Mouse (Mus musculus): ENCODE data around the gene Gm20388.

DNA sequence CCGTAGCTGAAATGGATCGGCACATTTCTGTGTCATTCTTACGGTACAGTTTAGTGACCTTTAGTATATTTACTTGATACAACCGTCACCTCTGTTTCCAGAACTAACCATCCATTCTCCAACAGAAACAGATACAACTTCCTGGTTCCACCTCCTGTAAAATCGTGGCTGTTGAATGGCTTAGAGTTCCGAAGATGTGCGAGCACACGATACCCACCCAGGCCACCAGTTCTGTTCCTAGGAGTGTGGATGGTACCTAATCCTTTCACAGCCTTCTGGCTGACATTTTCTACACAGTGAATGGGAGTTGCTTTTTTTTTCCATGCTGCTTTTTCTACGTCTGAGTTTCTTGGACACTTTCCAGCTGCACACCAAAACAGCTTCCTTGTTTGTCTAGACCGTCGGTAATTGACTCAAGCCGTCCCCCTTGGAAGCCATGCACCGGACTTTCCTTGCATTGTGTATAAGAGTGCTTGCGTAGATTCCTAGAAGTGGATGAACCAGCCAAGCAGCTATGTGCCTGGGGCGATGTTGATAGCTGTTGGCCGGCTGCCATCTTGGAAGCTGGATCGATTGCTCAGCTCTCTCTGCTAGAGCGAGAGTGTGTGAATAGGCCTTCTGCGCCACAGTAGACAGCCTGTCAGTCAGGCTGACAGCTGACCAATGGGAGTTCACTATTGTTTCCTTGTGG is 2533.6 kb downstream of the Gm20388 start:
- TF ChIP-seq POLR2A (IDR thresholded peaks at IDR 0.05; ENCODE audit: borderline replicate concordance, insufficient read depth, low read length) (0 out of 2 replicates have a peak, but pooled peaks have one; percentile 21), CTCF (IDR thresholded peaks at IDR 0.05; ENCODE audit: borderline replicate concordance, insufficient read depth, low read depth, low read length) (no peak)
